Mouse (Mus musculus) ES-E14 (cell line): ENCODE measurements at regions not wholly inside any gene's neighbourhood (a gene's known extent, or its start where the extent isn't known, plus 50 kb on each side); places are given as distances from the start of the nearest gene placed in this dataset.

ENCODE experiments used
- CHD2 ChIP-seq: IDR thresholded peaks from 2 replicates; pipeline ENCODE4 v1.6.1; 2014; ENCODE audit warnings: mild to moderate bottlenecking, low read depth, low read length, inconsistent platforms
- HCFC1 ChIP-seq: IDR thresholded peaks from 2 replicates; pipeline ENCODE4 v1.6.1; 2012; ENCODE audit warnings: low read length, inconsistent platforms, borderline replicate concordance; ENCODE audit not compliant: insufficient read depth
- ZNF384 ChIP-seq: IDR thresholded peaks from 2 replicates; pipeline ENCODE4 v1.6.1; 2012; ENCODE audit warnings: low read depth, low read length, inconsistent platforms

DNA sequence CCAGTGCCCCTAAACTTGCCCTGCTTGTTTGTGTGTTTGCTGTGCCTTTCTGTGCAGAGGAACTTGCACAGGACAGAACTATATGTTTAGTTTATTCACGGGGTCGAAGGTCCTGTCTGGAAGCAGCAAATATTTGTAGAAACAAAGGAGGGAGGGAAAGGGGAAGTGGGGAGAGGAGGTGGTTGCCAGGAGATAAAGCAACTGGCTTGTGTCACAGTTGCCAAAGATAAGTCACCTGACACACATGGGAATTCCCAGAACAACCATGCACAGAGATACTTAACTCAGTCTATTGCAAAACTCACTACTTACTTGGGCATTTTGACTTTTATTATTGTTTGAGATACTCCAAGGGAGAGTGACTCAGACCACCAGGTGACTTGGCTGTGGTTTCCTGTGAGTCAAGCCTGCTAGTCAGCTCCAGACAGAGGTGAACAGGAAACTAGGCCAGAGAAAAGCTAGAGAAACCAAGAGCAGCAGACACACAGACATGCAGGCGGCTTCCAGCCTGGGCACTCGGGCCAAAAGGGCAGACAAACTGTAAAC is 152.5 kb upstream of the Ctnnb1 start:
- TF ChIP-seq CHD2 (no peak), HCFC1 (no peak), ZNF384 (no peak)
